Mouse (Mus musculus) spleen, postnatal 36 days (tissue): ENCODE measurements around the gene Pttg1ip.

Experiments used
- DNase-seq, 2 experiments: peaks; one replicate each; pipeline ENCODE4 v3.0.0; 2022; ENCODE audit warnings: low spot score in 2 of 2, mixed read lengths in 1 of 2

Gene Pttg1ip

GRCm38 (mm10) chr10:77636234-77636922 is 54.9 kb downstream of the Pttg1ip start:
- no peak for DNase-seq

DNA sequence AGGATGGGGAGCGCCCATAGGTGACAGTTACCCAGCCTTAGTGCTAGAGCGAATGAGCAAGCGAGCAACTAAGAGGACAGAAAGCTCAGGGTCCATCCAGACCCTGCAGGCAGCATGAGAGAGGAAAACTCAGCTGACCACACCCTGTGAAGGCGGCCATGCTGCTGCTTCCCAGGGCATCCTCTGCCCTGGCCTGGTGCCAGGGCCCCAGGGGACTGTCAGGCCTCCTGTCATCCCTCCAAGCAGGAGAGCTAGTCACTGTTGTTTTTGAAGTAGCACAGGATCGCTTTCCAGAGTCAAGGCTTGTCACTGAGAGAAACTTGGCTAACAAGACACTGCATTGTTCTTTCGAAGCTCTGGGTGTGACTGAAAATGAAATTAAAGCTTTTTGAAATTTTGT is 57.4 kb downstream of the Pttg1ip start:
- DNase-seq, result no peak

GRCm38 (mm10) chr10:77643160-77643559 is 61.6 kb downstream of the Pttg1ip start:
- DNase-seq, result no peak

DNA sequence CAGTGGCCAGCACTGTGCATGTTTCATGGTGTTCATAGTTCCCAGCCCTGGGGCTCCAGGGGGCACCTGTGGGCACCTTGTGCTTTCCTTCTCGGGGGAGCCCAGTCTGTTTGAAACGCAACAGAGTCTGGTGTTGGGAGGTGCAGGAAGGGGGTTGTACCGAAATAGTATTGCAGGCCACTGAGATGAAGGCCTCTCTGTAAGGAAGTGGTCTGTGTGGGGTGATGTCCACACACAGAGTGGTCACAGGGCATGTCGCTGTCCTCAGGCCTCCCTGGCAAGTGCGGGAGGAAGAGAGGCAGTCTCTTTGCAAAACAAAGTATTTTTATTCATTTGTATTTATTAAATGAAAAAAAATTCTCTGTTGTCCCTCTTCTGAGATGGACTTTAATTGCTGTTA is 64.1 kb downstream of the Pttg1ip start:
- no peak for DNase-seq

DNA sequence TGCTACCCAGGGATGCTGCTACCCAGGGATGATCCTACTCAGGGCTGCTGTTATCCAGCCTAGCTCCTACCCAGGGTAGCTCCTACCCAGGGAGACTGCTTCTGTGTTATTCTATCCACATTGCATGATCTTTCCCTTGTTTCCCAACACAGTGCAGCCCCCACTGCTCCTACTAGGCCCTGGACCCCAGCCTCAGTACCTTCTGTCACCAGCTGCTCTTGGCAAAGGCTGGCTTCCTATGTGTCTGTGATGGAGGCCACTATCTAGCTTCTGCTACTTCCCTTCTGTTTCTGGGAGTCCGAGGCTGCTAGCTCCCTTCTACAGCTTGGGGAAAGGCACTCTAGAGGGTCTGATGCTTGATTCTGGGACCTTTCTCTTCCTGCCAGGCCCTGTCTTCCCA is 65.9 kb downstream of the Pttg1ip start:
- no peak for DNase-seq

- DNase-seq, result no peak
Measured at GRCm38 (mm10) chr10:77647901-77648300, 66.4 kb downstream of the Pttg1ip start.
